Mouse (Mus musculus) heart, embryonic 10.5 days (tissue): ENCODE results near the gene Acat2. TPM values are rescaled to one million over a fixed set of nuclear protein-coding genes. Genes with fewer than 3 reads are reported as not detected.
"Not testable (repeated sequence)": the region's sequence is repeated elsewhere in the genome, so short reads cannot be mapped to it uniquely, and the experiment has no call there.

Experiments
- DNase-seq: peaks from one replicate; pipeline ENCODE4 v3.0.0-alpha.2; 2017; ENCODE audit warnings: low spot score
- H3K27ac ChIP-seq: fragments of 300-500 bp; sonication (generic); 2 replicates; pipeline ENCODE4 v1.5.1; 2016; ENCODE audit warnings: mild to moderate bottlenecking
- H3K27me3 ChIP-seq: fragments of 300-500 bp; sonication (generic); 2 replicates; pipeline ENCODE4 v1.6.1; 2016; ENCODE audit warnings: mild to moderate bottlenecking; ENCODE audit not compliant: poor library complexity, insufficient read depth, severe bottlenecking
- H3K36me3 ChIP-seq: fragments of 300-500 bp; sonication (generic); 2 replicates; pipeline ENCODE4 v1.6.1; 2016; ENCODE audit warnings: mild to moderate bottlenecking, moderate library complexity
- H3K4me1 ChIP-seq: fragments of 300-500 bp; sonication (generic); 2 replicates; pipeline ENCODE4 v1.6.1; 2016; ENCODE audit warnings: mild to moderate bottlenecking
- H3K4me3 ChIP-seq: fragments of 300-500 bp; sonication (generic); 2 replicates; pipeline ENCODE4 v1.5.1; 2016; ENCODE audit warnings: mild to moderate bottlenecking, moderate library complexity
- H3K9me3 ChIP-seq: fragments of 300-500 bp; sonication (generic); 2 replicates; pipeline ENCODE4 v1.6.1; 2016; ENCODE audit warnings: mild to moderate bottlenecking, moderate library complexity
- WGBS: fragments of 180-500 bp; shearing (Covaris S2); methylation state at CpG from one replicate; pipeline ENCODE4 v1.1.7; 2016; 5-methylcytosine and 5-hydroxymethylcytosine counted together
- polyA plus RNA-seq: library from polyadenylated mRNA; unstranded; fragments of >200 nt; fragmentation: Nextera tagmentation; extraction: Ambion mirVana; gene quantifications from 2 replicates; pipeline ENCODE4 v1.2.1, GENCODE M21; 2016

Acat2 gene
- polyA plus RNA-seq, 1 experiment from 2014 or later, result 146 TPM

GRCm38 (mm10) chr17:12941543-12942260, 18.8 kb downstream of the Acat2 start:
- Histone ChIP-seq H3K9me3 (no peaks in the 10 kb centered on the region), H3K4me3 (no peak overlapping the region), H3K27me3 (no peaks in the 10 kb centered on the region), H3K27ac (no peak overlapping the region), H3K4me1 (peaks cover 7% of the 10 kb centered on the region), H3K36me3 (peaks cover 40% of the 10 kb centered on the region)
- WGBS, result 77% methylated on average over 8 of the region's 8 CpGs
- no peak for DNase-seq

GRCm38 (mm10) chr17:12940151-12940805, 20.3 kb downstream of the Acat2 start, which contains the start of gene Acat3:
Acat3 (minus strand) TSS chr17:12940600.
- Histone ChIP-seq H3K4me1 (peaks cover 7% of the 10 kb centered on the region), H3K4me3 (peak within 1 kb of the TSS; percentile 52), H3K9me3 (no peaks in the 10 kb centered on the region), H3K27me3 (no peaks in the 10 kb centered on the region), H3K36me3 (peaks cover 29% of the 10 kb centered on the region), H3K27ac (no peak within 1 kb of the TSS)
- 18% methylated on average over 27 of the region's 27 CpGs for WGBS
- DNase-seq, result no peak

GRCm38 (mm10) chr17:12939377-12940148, 21.0 kb downstream of the Acat2 start:
- H3K9me3 ChIP-seq, DNase-seq, H3K4me1 ChIP-seq, H3K27me3 ChIP-seq, H3K27ac ChIP-seq: not testable (repeated sequence)
- Histone ChIP-seq H3K4me3 (peak overlapping the region; percentile 52), H3K36me3 (peaks cover 22% of the 10 kb centered on the region)
- 53% methylated on average over 3 of the region's 12 CpGs for WGBS

- Histone ChIP-seq H3K27ac (no peak overlapping the region), H3K27me3 (no peaks in the 10 kb centered on the region), H3K4me3 (no peak overlapping the region), H3K9me3 (no peaks in the 10 kb centered on the region), H3K36me3 (peaks cover 9% of the 10 kb centered on the region), H3K4me1 (peaks cover 7% of the 10 kb centered on the region)
- 57% methylated on average over 2 of the region's 2 CpGs for WGBS
- no peak for DNase-seq
Observed at GRCm38 (mm10) chr17:12938077-12938476, 22.5 kb downstream of the Acat2 start.

- 74% methylated on average over 2 of the region's 2 CpGs for WGBS
- H3K4me3 ChIP-seq, result no peak overlapping the region
Observed at GRCm38 (mm10) chr17:12937412-12937970, 23.1 kb downstream of the Acat2 start.

GRCm38 (mm10) chr17:12935719-12936118, 24.8 kb downstream of the Acat2 start:
- no peak for DNase-seq
- no peak overlapping the region for H3K27ac ChIP-seq
- no peaks in the 10 kb centered on the region for H3K27me3 ChIP-seq
- WGBS, result 68% methylated on average over 4 of the region's 4 CpGs
- no peak overlapping the region for H3K4me3 ChIP-seq
- H3K36me3 ChIP-seq, result no peaks in the 10 kb centered on the region
- H3K4me1 ChIP-seq, result peaks cover 7% of the 10 kb centered on the region
- no peaks in the 10 kb centered on the region for H3K9me3 ChIP-seq

More at GRCm38 (mm10) chr17:12937412-12937970, 23.1 kb downstream of the Acat2 start:
- peaks cover 7% of the 10 kb centered on the region for H3K4me1 ChIP-seq
- H3K27me3 ChIP-seq, result no peaks in the 10 kb centered on the region
- DNase-seq, result no peak
- peaks cover 3% of the 10 kb centered on the region for H3K36me3 ChIP-seq
- no peak overlapping the region for H3K27ac ChIP-seq
- H3K9me3 ChIP-seq, result no peaks in the 10 kb centered on the region

- WGBS, result 90% methylated on average over 5 of the region's 5 CpGs
- not testable (repeated sequence) for H3K9me3 ChIP-seq, H3K27ac ChIP-seq, H3K4me3 ChIP-seq, H3K4me1 ChIP-seq, H3K27me3 ChIP-seq
- H3K36me3 ChIP-seq, result peaks cover 14% of the 10 kb centered on the region; the same call in 1 of the 2 replicates
- peak; percentile 72 for DNase-seq
Observed at GRCm38 (mm10) chr17:12931576-12931975, 29.0 kb downstream of the Acat2 start.

- no peak overlapping the region for H3K27ac ChIP-seq
- no peaks in the 10 kb centered on the region for H3K4me1 ChIP-seq
- peaks cover 71% of the 10 kb centered on the region for H3K36me3 ChIP-seq
- DNase-seq, result no peak
- H3K4me3 ChIP-seq, result no peak overlapping the region
- 88% methylated on average over 8 of the region's 8 CpGs for WGBS
- no peaks in the 10 kb centered on the region for H3K27me3 ChIP-seq
- no peaks in the 10 kb centered on the region for H3K9me3 ChIP-seq
Observed at GRCm38 (mm10) chr17:12925703-12926180, 34.8 kb downstream of the Acat2 start.

- Histone ChIP-seq H3K4me1 (no peaks in the 10 kb centered on the region), H3K36me3 (peaks cover 79% of the 10 kb centered on the region), H3K27ac (no peak overlapping the region), H3K4me3 (no peak overlapping the region), H3K9me3 (no peaks in the 10 kb centered on the region), H3K27me3 (no peaks in the 10 kb centered on the region)
- 88% methylated on average over 3 of the region's 3 CpGs for WGBS
- DNase-seq, result no peak
Observed at GRCm38 (mm10) chr17:12925001-12925400, 35.5 kb downstream of the Acat2 start.

GRCm38 (mm10) chr17:12921073-12921472, 39.5 kb downstream of the Acat2 start:
- no peak overlapping the region for H3K4me3 ChIP-seq
- H3K27ac ChIP-seq, result no peak overlapping the region
- DNase-seq, result no peak
- no peaks in the 10 kb centered on the region for H3K27me3 ChIP-seq
- H3K9me3 ChIP-seq, result no peaks in the 10 kb centered on the region
- 94% methylated on average over 1 of the region's 1 CpGs for WGBS
- H3K4me1 ChIP-seq, result peaks cover 3% of the 10 kb centered on the region; the same call in 1 of the 2 replicates
- H3K36me3 ChIP-seq, result peaks cover 81% of the 10 kb centered on the region

GRCm38 (mm10) chr17:12916588-12917380, 43.8 kb downstream of the Acat2 start:
- Histone ChIP-seq H3K4me3 (peak overlapping the region; percentile 91), H3K4me1 (peaks cover 8% of the 10 kb centered on the region; the same call in 1 of the 2 replicates), H3K27me3 (no peaks in the 10 kb centered on the region), H3K27ac (peak overlapping the region; percentile 98), H3K36me3 (peaks cover 66% of the 10 kb centered on the region), H3K9me3 (no peaks in the 10 kb centered on the region)
- DNase-seq, result peak; percentile 89
- under 1% methylated on average over 40 of the region's 40 CpGs for WGBS
